9 mouse cellular contexts compared by ENCODE assay signal in the genomic region with DNA sequence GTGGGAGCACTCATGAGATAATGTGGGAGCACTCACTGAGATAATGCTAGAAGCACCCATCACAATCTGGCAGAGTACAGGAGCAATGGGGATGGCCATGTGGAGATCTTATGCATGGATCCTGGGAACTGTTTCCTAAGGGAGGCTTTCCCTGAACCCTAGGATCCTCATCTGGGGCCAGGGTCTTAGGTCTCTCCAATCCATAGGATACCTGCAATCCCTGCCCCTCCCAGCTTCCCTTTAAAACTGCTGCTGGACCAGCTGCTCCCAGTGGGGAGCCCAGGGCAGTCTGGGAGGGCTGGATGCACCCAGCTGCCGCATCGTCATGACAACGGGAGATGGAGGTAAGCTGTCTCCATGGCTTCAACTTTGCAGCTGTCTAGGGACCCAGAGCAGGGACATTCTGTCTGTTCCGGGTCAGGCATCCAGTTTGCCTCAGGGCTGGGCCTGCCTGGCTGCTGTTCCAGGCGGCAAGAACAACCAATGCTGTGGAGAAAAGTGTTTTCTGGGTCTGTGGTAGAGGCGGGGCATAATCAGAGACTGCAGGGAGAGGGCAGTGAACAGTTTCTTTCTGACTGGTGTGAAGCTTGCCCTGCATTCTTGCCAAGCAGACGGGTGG. TPM values are rescaled to one million over a fixed set of nuclear protein-coding genes. Genes with fewer than 3 reads are reported as not detected.
A peak's percentile ranks its signal among the peaks of the same experiment; 100 is the strongest.
DNase-seq lines count a peak whose midpoint lies in the region; ATAC-seq and TF ChIP-seq lines count a peak whose summit lies in the region.
"Had no signal": no experiment of that assay in that cellular context is flagged by ENCODE, and none has a peak within 500 bp of the region (broad histone marks: within the 10 kb centered on the region; RNA-seq: fewer than 3 reads in every experiment).

No protein-coding gene starts in this region.

- H3K9ac ChIP-seq in hindbrain, embryonic 14.5 days: peak overlapping the region; percentile 3; the same call in 1 of the 2 replicates
- peak overlapping the region; percentile 31 for H3K9ac ChIP-seq in midbrain, embryonic 15.5 days

- TF ChIP-seq CTCF in cortical plate, adult 2 months (IDR thresholded peaks at IDR 0.05; ENCODE audit: extremely low read depth, insufficient read depth, low read length): no peak

- H3K4me3 ChIP-seq in cortical plate, adult 2 months (ENCODE audit: insufficient read depth, low read length): peak overlapping the region; percentile 90
- peak overlapping the region; percentile 15 for H3K4me3 ChIP-seq in hindbrain, embryonic 14.5 days (replicated peaks; ENCODE audit: low read length)
- H3K4me3 ChIP-seq in midbrain, embryonic 15.5 days: peak overlapping the region; percentile 60

- no peak for TF ChIP-seq POLR2A in cortical plate, adult 2 months (IDR thresholded peaks at IDR 0.05; ENCODE audit: extremely low read depth, insufficient read depth, low read length)

- H3K27me3 ChIP-seq in hindbrain, embryonic 14.5 days (ENCODE audit: control insufficient read depth, insufficient read depth, low read length): no peaks in the 10 kb centered on the region
- no peaks in the 10 kb centered on the region; the same call in 1 of the 2 replicates for H3K27me3 ChIP-seq in midbrain, embryonic 15.5 days (replicated peaks)

- DNase-seq in layer of hippocampus, postnatal 10 days (ENCODE audit: low spot score in 2 of 2): peak; percentile 49 to 52
- DNase-seq in layer of hippocampus, adult 11-12 months (ENCODE audit: low spot score): no peak
- no peak for DNase-seq in hindbrain, embryonic 14.5 days (ENCODE audit: low spot score)
- DNase-seq in urinary bladder, adult 18-20 months (ENCODE audit: low spot score in 2 of 2): no peak
- DNase-seq in heart, postnatal 4 days: no peak

- no peak overlapping the region for H3K27ac ChIP-seq in cortical plate, adult 2 months (ENCODE audit: insufficient read depth, low read length)
- no peak overlapping the region for H3K27ac ChIP-seq in hindbrain, embryonic 14.5 days
- peak overlapping the region; percentile 16; the same call in 1 of the 2 replicates for H3K27ac ChIP-seq in midbrain, embryonic 15.5 days
- H3K27ac ChIP-seq: heart, embryonic 13.5 days had no signal

- no peaks in the 10 kb centered on the region for H3K36me3 ChIP-seq in hindbrain, embryonic 14.5 days (replicated peaks; ENCODE audit: control insufficient read depth, insufficient read depth)
- H3K36me3 ChIP-seq in midbrain, embryonic 15.5 days (replicated peaks): no peaks in the 10 kb centered on the region
- H3K36me3 ChIP-seq: heart, embryonic 13.5 days had no signal

- peaks cover 7% of the 10 kb centered on the region for H3K4me1 ChIP-seq in cortical plate, adult 2 months (ENCODE audit: control insufficient read depth, insufficient read depth, low read length)
- peaks cover 27% of the 10 kb centered on the region for H3K4me1 ChIP-seq in hindbrain, embryonic 14.5 days (replicated peaks; ENCODE audit: control insufficient read depth, insufficient read depth, low read length)
- peaks cover 39% of the 10 kb centered on the region for H3K4me1 ChIP-seq in midbrain, embryonic 15.5 days

- WGBS in hindbrain, embryonic 14.5 days: 8% methylated on average over 7 of the region's 7 CpGs
- WGBS in midbrain, embryonic 15.5 days: 4% methylated on average over 7 of the region's 7 CpGs

- H3K4me2 ChIP-seq in hindbrain, embryonic 14.5 days (replicated peaks): peak overlapping the region; percentile 85
- peak overlapping the region; percentile 85 for H3K4me2 ChIP-seq in midbrain, embryonic 15.5 days

- H3K9me3 ChIP-seq in hindbrain, embryonic 14.5 days (ENCODE audit: control insufficient read depth, low read length): no peaks in the 10 kb centered on the region
- H3K9me3 ChIP-seq in midbrain, embryonic 15.5 days: no peaks in the 10 kb centered on the region
- H3K9me3 ChIP-seq: heart, embryonic 13.5 days had no signal

- no peak for ATAC-seq in hindbrain, embryonic 14.5 days (ENCODE audit: low FRiP score)
- ATAC-seq in midbrain, embryonic 15.5 days (replicated peaks): 0 out of 2 replicates have a peak, but pooled peaks have one; percentile 33
- no peak for ATAC-seq in megakaryocyte progenitor cell, adult 5-6 weeks (replicated peaks; ENCODE audit: poor library complexity)

RNA-seq across cellular contexts. Expression of gene Wscd2, which starts 2.4 kb away (rescaled TPM):
- 10 to 100 TPM; 58.0 to 63.4 TPM for total RNA-seq in layer of hippocampus, postnatal 10 days (2021)
- polyA plus RNA-seq in cortical plate, adult 2 months (2012; rRNA removed): 28.9 and 32.3 TPM in 2 replicates
- polyA plus RNA-seq in hindbrain, embryonic 14.5 days (2014; fragmentation: Nextera tagmentation; extraction: Ambion mirVana): 13.6 and 13.7 TPM in 2 replicates
- 16.0 TPM in 2 replicates for polyA plus RNA-seq in midbrain, embryonic 15.5 days (2015; fragmentation: Nextera tagmentation; extraction: Ambion mirVana)
- total RNA-seq in megakaryocyte progenitor cell, adult 5-6 weeks (2015): not detected in 2 replicates
- not detected in 2 replicates for total RNA-seq in megakaryocyte progenitor cell, adult 5-6 weeks (2017)
- total RNA-seq in heart, postnatal 4 days (2021): 1 to 10 TPM; 1.1 to 1.3 TPM

Comparison
In these comparisons a context has a peak if more than half of its experiments do, and no peak if none do; other contexts are left out.
1. DNase-seq: peak in layer of hippocampus, postnatal 10 days (2 of 2); none in layer of hippocampus, adult 11-12 months (single experiment), hindbrain, embryonic 14.5 days (single experiment), urinary bladder, adult 18-20 months (0 of 2) and heart, postnatal 4 days (single experiment).
2. H3K4me3 ChIP-seq: peak in every context shown above with its lines; median percentile 90 in cortical plate, adult 2 months; 60 in midbrain, embryonic 15.5 days; 15 in hindbrain, embryonic 14.5 days.
3. RNA of gene Wscd2, which starts 2.4 kb away (total RNA-seq): 58.0 to 63.4 TPM in layer of hippocampus, postnatal 10 days; 1.1 to 1.3 TPM in heart, postnatal 4 days and not detected in megakaryocyte progenitor cell, adult 5-6 weeks; every median in the first group is over 10 times any median in the second.